Mouse (Mus musculus) cortical plate, adult 2 months (tissue): Measurements from ENCODE around the gene S100pbp.

Experiments
- CTCF ChIP-seq: fragments of 200-500 bp; IDR thresholded peaks from 2 replicates; pipeline ENCODE4 v1.5.1; 2011; ENCODE audit warnings: mild to moderate bottlenecking, control low read depth, low read length; ENCODE audit not compliant: insufficient read depth; ENCODE audit errors: extremely low read depth
- POLR2A ChIP-seq: fragments of 200-500 bp; IDR thresholded peaks from 2 replicates; pipeline ENCODE4 v1.6.1; 2011; ENCODE audit warnings: mild to moderate bottlenecking, low read length, control low read depth; ENCODE audit not compliant: insufficient read depth; ENCODE audit errors: extremely low read depth

DNA sequence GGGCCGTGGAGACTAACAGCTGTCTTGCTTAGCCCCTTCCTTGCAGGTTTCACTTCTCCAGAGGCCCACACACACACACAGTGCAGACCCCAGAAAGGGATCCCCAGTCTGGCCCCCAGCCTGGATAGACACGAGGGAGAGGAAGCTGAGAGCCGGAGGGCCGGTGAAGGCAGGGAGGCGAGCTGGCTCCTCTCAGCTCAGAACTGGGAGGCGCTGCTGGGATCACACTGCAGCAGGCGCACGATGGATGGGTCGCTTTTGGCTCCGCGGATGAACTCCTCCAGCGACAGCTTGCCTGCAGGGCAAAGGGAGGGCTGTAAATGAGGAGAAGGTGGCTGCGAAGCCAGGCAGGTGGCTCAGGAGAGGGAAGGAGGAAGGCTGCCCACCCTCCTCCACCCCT lies 77.3 kb downstream of the S100pbp start:
- no peak for TF ChIP-seq POLR2A
- TF ChIP-seq CTCF: no peak
